Mouse (Mus musculus) liver, postnatal 0 days (tissue): ENCODE measurements around the gene Appbp2.

ENCODE experiments used
- CTCF ChIP-seq: sonication (generic); IDR thresholded peaks from 2 replicates; pipeline ENCODE4 v1.5.1; 2016; ENCODE audit warnings: antibody characterized with exemption, low read depth
- EP300 ChIP-seq: IDR thresholded peaks from 2 replicates; pipeline ENCODE4 v1.6.1; 2016; ENCODE audit warnings: antibody characterized with exemption, low read depth, mild to moderate bottlenecking

GRCm38 (mm10) chr11:85250467-85250866 is 15.5 kb upstream of the Appbp2 start:
- TF ChIP-seq CTCF (no peak), EP300 (no peak)
